Mouse (Mus musculus) kidney, embryonic 14.5 days (tissue): ENCODE measurements around the gene Gm10717. TPM values are rescaled to one million over a fixed set of nuclear protein-coding genes. Genes with fewer than 3 reads are reported as not detected.
"Not testable (repeated sequence)": the region's sequence is repeated elsewhere in the genome, so short reads cannot be mapped to it uniquely, and the experiment has no call there.

ENCODE experiments used
- ATAC-seq: fragments of 200-750 bp; cut with Nextera tagmentation; 2 replicates; pipeline ENCODE4 v1.8.0; 2017; ENCODE audit warnings: moderate number of reproducible peaks, mild to moderate bottlenecking, moderate TSS enrichment, moderate library complexity; ENCODE audit not compliant: low FRiP score, low TSS enrichment
- H3K27ac ChIP-seq: fragments of 300-500 bp; sonication (generic); 2 replicates; pipeline ENCODE4 v1.5.1; 2014; ENCODE audit warnings: low read depth, mild to moderate bottlenecking, low read length, moderate library complexity, mixed read lengths
- H3K27me3 ChIP-seq: fragments of 300-500 bp; sonication (generic); 2 replicates; pipeline ENCODE4 v1.6.1; 2014; ENCODE audit warnings: mild to moderate bottlenecking, low read length; ENCODE audit not compliant: control insufficient read depth, insufficient read depth
- H3K36me3 ChIP-seq: fragments of 300-500 bp; sonication (generic); 2 replicates; pipeline ENCODE4 v1.6.1; 2014; ENCODE audit warnings: low read length, mixed read lengths; ENCODE audit not compliant: control insufficient read depth, insufficient read depth
- H3K4me1 ChIP-seq: fragments of 300-500 bp; sonication (generic); 2 replicates; pipeline ENCODE4 v1.6.1; 2014; ENCODE audit warnings: low read length, mixed read lengths; ENCODE audit not compliant: control insufficient read depth, insufficient read depth
- H3K4me2 ChIP-seq: fragments of 300-500 bp; sonication (generic); replicated peaks from 2 replicates; pipeline ENCODE4 v1.6.1; 2014; ENCODE audit warnings: low read depth, mild to moderate bottlenecking, low read length
- H3K4me3 ChIP-seq: fragments of 300-500 bp; sonication (generic); 2 replicates; pipeline ENCODE4 v1.5.1; 2014; ENCODE audit warnings: mild to moderate bottlenecking, low read length
- H3K9ac ChIP-seq: fragments of 300-500 bp; sonication (generic); 2 replicates; pipeline ENCODE4 v1.6.1; 2014; ENCODE audit warnings: low read depth, mild to moderate bottlenecking, low read length, moderate library complexity
- H3K9me3 ChIP-seq: fragments of 300-500 bp; sonication (generic); 2 replicates; pipeline ENCODE4 v1.6.1; 2016; ENCODE audit warnings: low read length; ENCODE audit not compliant: control insufficient read depth
- WGBS: fragments of 180-500 bp; shearing (Covaris S2); extraction: QIAGEN DNeasy Blood & Tissue Kit; methylation state at CpG from one replicate; pipeline ENCODE4 v1.1.7; 2014; 5-methylcytosine and 5-hydroxymethylcytosine counted together
- polyA plus RNA-seq: library from polyadenylated mRNA; unstranded; fragments of >200 nt; fragmentation: Nextera tagmentation; extraction: Ambion mirVana; gene quantifications from 2 replicates; pipeline ENCODE4 v1.2.1, GENCODE M21; 2014

Gm10717 gene
- polyA plus RNA-seq, 1 experiment from 2014 or later = not detected

- H3K4me1 ChIP-seq, H3K27me3 ChIP-seq, ATAC-seq, H3K9ac ChIP-seq, H3K36me3 ChIP-seq, H3K27ac ChIP-seq, H3K9me3 ChIP-seq, H3K4me2 ChIP-seq, H3K4me3 ChIP-seq: not testable (repeated sequence)
- WGBS = 72% methylated on average over 9 of the region's 13 CpGs
These were observed 1.8 kb upstream of the Gm10717 start, which contains the start of gene Gm10718 for GRCm38 (mm10) chr9:3023312-3023984. Gm10718 (plus strand) TSS chr9:3023547.

- 71% methylated on average over 15 of the region's 16 CpGs for WGBS
- H3K4me2 ChIP-seq, H3K27me3 ChIP-seq, H3K27ac ChIP-seq, H3K4me3 ChIP-seq, H3K9me3 ChIP-seq, H3K4me1 ChIP-seq, ATAC-seq, H3K9ac ChIP-seq, H3K36me3 ChIP-seq: not testable (repeated sequence)
These were observed 1.1 kb upstream of the Gm10717 start for GRCm38 (mm10) chr9:3023985-3024648.

DNA sequence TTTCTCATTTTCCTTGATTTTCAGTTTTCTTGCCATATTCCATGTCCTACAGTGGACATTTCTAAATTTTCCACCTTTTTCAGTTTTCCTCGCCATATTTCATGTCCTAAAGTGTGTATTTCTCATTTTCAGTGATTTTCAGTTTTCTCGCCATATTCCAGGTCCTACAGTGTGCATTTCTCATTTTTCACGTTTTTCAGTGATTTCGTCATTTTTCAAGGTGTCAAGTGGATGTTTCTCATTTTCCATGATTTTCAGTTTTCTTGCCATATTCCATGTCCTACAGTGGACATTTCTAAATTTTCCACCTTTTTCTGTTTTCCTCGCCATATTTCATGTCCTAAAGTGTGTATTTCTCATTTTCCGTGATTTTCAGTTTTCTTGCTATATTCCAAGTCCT, 436 bp downstream of the Gm10717 start:
- not testable (repeated sequence) for H3K36me3 ChIP-seq, H3K4me2 ChIP-seq, H3K9me3 ChIP-seq, H3K27ac ChIP-seq, H3K4me1 ChIP-seq, ATAC-seq, H3K9ac ChIP-seq, H3K27me3 ChIP-seq, H3K4me3 ChIP-seq
- 61% methylated on average over 4 of the region's 6 CpGs for WGBS

DNA sequence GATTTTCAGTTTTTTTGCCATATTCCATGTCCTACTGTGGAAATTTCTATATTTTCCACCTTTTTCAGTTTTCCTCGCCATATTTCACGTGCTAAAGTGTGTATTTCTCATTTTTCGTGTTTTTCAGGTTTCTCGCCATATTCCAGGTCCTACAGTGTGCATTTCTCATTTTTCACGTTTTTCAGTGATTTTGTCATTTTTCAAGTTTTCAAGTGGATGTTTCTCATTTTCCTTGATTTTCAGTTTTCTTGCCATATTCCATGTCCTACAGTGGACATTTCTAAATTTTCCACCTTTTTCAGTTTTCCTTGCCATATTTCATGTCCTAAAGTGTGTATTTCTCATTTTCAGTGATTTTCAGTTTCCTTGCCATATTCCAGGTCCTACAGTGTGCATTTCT, 919 bp downstream of the Gm10717 start:
- 75% methylated on average over 5 of the region's 5 CpGs for WGBS
- not testable (repeated sequence) for H3K4me2 ChIP-seq, H3K36me3 ChIP-seq, H3K4me1 ChIP-seq, H3K27me3 ChIP-seq, ATAC-seq, H3K9ac ChIP-seq, H3K4me3 ChIP-seq, H3K9me3 ChIP-seq, H3K27ac ChIP-seq

- WGBS = 70% methylated on average over 9 of the region's 9 CpGs
- not testable (repeated sequence) for H3K27ac ChIP-seq, H3K9me3 ChIP-seq, H3K4me2 ChIP-seq, H3K9ac ChIP-seq, H3K27me3 ChIP-seq, H3K4me3 ChIP-seq, H3K4me1 ChIP-seq, ATAC-seq, H3K36me3 ChIP-seq
These were observed 1.5 kb downstream of the Gm10717 start for GRCm38 (mm10) chr9:3026741-3027140.

- not testable (repeated sequence) for H3K9ac ChIP-seq, H3K4me1 ChIP-seq, H3K36me3 ChIP-seq, H3K9me3 ChIP-seq, H3K27ac ChIP-seq, H3K4me2 ChIP-seq, H3K4me3 ChIP-seq, H3K27me3 ChIP-seq, ATAC-seq
- WGBS = 73% methylated on average over 9 of the region's 9 CpGs
These were observed 2.0 kb downstream of the Gm10717 start for GRCm38 (mm10) chr9:3027200-3027599.

DNA sequence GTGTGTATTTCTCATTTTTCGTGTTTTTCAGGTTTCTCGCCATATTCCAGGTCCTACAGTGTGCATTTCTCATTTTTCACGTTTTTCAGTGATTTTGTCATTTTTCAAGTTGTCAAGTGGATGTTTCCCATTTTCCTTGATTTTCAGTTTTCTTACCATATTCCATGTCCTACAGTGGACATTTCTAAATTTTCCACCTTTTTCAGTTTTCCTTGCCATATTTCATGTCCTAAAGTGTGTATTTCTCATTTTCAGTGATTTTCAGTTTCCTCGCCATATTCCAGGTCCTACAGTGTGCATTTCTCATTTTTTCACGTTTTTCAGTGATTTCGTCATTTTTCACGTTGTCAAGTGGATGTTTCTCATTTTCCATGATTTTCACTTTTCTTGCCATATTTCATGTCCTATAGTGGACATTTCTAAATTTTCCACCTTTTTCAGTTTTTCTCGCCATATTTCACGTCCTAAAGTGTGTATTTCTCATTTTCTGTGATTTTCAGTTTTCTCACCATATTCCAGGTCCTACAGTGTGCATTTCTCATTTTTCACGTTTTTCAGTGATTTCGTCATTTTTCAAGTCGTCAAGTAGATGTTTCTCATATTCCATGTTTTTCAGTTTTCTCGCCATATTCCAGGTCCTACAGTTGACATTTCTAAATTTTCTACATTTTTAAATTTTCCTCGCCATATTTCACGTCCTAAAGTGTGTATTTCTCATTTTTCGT, 4.2 kb downstream of the Gm10717 start:
- H3K9ac ChIP-seq, H3K9me3 ChIP-seq, ATAC-seq, H3K4me1 ChIP-seq, H3K27ac ChIP-seq, H3K36me3 ChIP-seq, H3K27me3 ChIP-seq, H3K4me2 ChIP-seq, H3K4me3 ChIP-seq: not testable (repeated sequence)
- WGBS = 67% methylated on average over 12 of the region's 16 CpGs

- 76% methylated on average over 2 of the region's 10 CpGs for WGBS
- H3K4me1 ChIP-seq, H3K36me3 ChIP-seq, H3K27me3 ChIP-seq, H3K27ac ChIP-seq, H3K4me3 ChIP-seq, H3K4me2 ChIP-seq, H3K9ac ChIP-seq, H3K9me3 ChIP-seq, ATAC-seq: not testable (repeated sequence)
These were observed 5.6 kb downstream of the Gm10717 start for GRCm38 (mm10) chr9:3030677-3031318.

- H3K4me1 ChIP-seq, H3K9ac ChIP-seq, H3K36me3 ChIP-seq, H3K27me3 ChIP-seq, ATAC-seq, H3K4me2 ChIP-seq, H3K9me3 ChIP-seq, H3K27ac ChIP-seq, H3K4me3 ChIP-seq: not testable (repeated sequence)
- no CpG with 5 or more reads among the region's 8 CpGs for WGBS
These were observed 9.1 kb downstream of the Gm10717 start, which contains the start of gene Gm17535 for GRCm38 (mm10) chr9:3034299-3034698. Gm17535 (plus strand) TSS chr9:3034599.
